In genomic region chrX:11998934-11999336, GRCm38 (mm10) we compare ENCODE assay signal across 8 mouse cellular contexts.
A peak's percentile ranks its signal among the peaks of the same experiment; 100 is the strongest.
DNase-seq lines count a peak whose midpoint lies in the region; ATAC-seq and TF ChIP-seq lines count a peak whose summit lies in the region.

No protein-coding gene starts in this region.

- TF ChIP-seq CTCF in heart, adult 2 months (IDR thresholded peaks at IDR 0.05): peak; percentile 52
- peak; percentile 51 for TF ChIP-seq CTCF in liver, postnatal 0 days (IDR thresholded peaks at IDR 0.05; ENCODE audit: low read depth)
- peak; percentile 44; the same call in 1 of the 2 replicates for TF ChIP-seq CTCF in stomach, postnatal 0 days (IDR thresholded peaks at IDR 0.05; ENCODE audit: low read depth)

- no peaks in the 10 kb centered on the region for H3K9me3 ChIP-seq in liver, postnatal 0 days (ENCODE audit: low read length)
- H3K9me3 ChIP-seq in neural tube, embryonic 13.5 days: no peaks in the 10 kb centered on the region
- no peaks in the 10 kb centered on the region for H3K9me3 ChIP-seq in stomach, postnatal 0 days (ENCODE audit: control insufficient read depth, low read length)

- no peaks in the 10 kb centered on the region for H3K27me3 ChIP-seq in heart, adult 2 months (ENCODE audit: control insufficient read depth, insufficient read depth, low read length)
- H3K27me3 ChIP-seq in liver, postnatal 0 days (ENCODE audit: insufficient read depth, low read length): peaks cover 13% of the 10 kb centered on the region; the same call in 1 of the 2 replicates
- peaks cover 63% of the 10 kb centered on the region for H3K27me3 ChIP-seq in neural tube, embryonic 13.5 days
- no peaks in the 10 kb centered on the region for H3K27me3 ChIP-seq in stomach, postnatal 0 days (ENCODE audit: control insufficient read depth, insufficient read depth, low read length)

- intact Hi-C loops in heart, adult 2 months (cut with DNase I): no loop called here

- ATAC-seq in liver, postnatal 0 days: peak; percentile 86
- peak; percentile 64 for ATAC-seq in neural tube, embryonic 13.5 days (ENCODE audit: low read depth)
- ATAC-seq in stomach, postnatal 0 days (ENCODE audit: low FRiP score, low TSS enrichment): peak; percentile 83

- peak overlapping the region; percentile 76 for H3K4me2 ChIP-seq in liver, postnatal 0 days (ENCODE audit: low read depth, low read length)
- H3K4me2 ChIP-seq in neural tube, embryonic 13.5 days: peak overlapping the region; percentile 57
- peak overlapping the region; percentile 58 for H3K4me2 ChIP-seq in stomach, postnatal 0 days (replicated peaks; ENCODE audit: low read depth)

- no peaks in the 10 kb centered on the region for H3K4me1 ChIP-seq in heart, adult 2 months (ENCODE audit: control insufficient read depth, insufficient read depth, low read length)
- peaks cover 10% of the 10 kb centered on the region for H3K4me1 ChIP-seq in liver, postnatal 0 days (ENCODE audit: insufficient read depth)
- H3K4me1 ChIP-seq in neural tube, embryonic 13.5 days (replicated peaks): peaks cover 49% of the 10 kb centered on the region
- no peaks in the 10 kb centered on the region for H3K4me1 ChIP-seq in stomach, postnatal 0 days (replicated peaks; ENCODE audit: control insufficient read depth, insufficient read depth)

- DNase-seq in 3134 (ENCODE audit: extremely low read depth, insufficient read length, low spot score): peak; percentile 88
- peak; percentile 83 for DNase-seq in ZHBTc4 (ENCODE audit: low read depth, low spot score)
- DNase-seq in embryo, embryonic 11.5 days (ENCODE audit: low read depth, low spot score): peak; percentile 56
- DNase-seq in heart, adult 2 months: peak; percentile 73 to 80
- DNase-seq in kidney, adult 18-20 months: peak; percentile 60
- DNase-seq in liver, postnatal 0 days: peak; percentile 79
- peak; percentile 68 for DNase-seq in stomach, postnatal 0 days (ENCODE audit: low spot score)

- peak overlapping the region; percentile 80 for H3K9ac ChIP-seq in heart, adult 2 months (ENCODE audit: low read depth, low read length)
- peak overlapping the region; percentile 55 for H3K9ac ChIP-seq in liver, postnatal 0 days (replicated peaks)
- H3K9ac ChIP-seq in neural tube, embryonic 13.5 days: peak overlapping the region; percentile 57
- peak overlapping the region; percentile 43; the same call in 1 of the 2 replicates for H3K9ac ChIP-seq in stomach, postnatal 0 days (ENCODE audit: low read length)

- H3K27ac ChIP-seq in heart, adult 2 months: no peak overlapping the region
- H3K27ac ChIP-seq in liver, postnatal 0 days (ENCODE audit: low read depth): peak overlapping the region; percentile 62; the same call in 1 of the 2 replicates
- peak overlapping the region; percentile 72 for H3K27ac ChIP-seq in neural tube, embryonic 13.5 days (replicated peaks)
- H3K27ac ChIP-seq in stomach, postnatal 0 days (replicated peaks): no peak overlapping the region

- no peak for TF ChIP-seq POLR2A in heart, adult 2 months (IDR thresholded peaks at IDR 0.05; ENCODE audit: insufficient read depth, low read depth, low read length)

- no peak for TF ChIP-seq EP300 in heart, adult 2 months (IDR thresholded peaks at IDR 0.05; ENCODE audit: insufficient read depth, low read depth, low read length)
- no peak for TF ChIP-seq EP300 in liver, postnatal 0 days (IDR thresholded peaks at IDR 0.05; ENCODE audit: low read depth)
- TF ChIP-seq EP300 in stomach, postnatal 0 days (optimal IDR thresholded peaks at IDR 0.05): no peak

- H3K79me2 ChIP-seq in heart, adult 2 months (replicated peaks; ENCODE audit: control insufficient read depth, insufficient read depth, low read length): no peaks in the 10 kb centered on the region

- H3K4me3 ChIP-seq in heart, adult 2 months: peak overlapping the region; percentile 28
- H3K4me3 ChIP-seq in liver, postnatal 0 days (ENCODE audit: low read depth, low read length): peak overlapping the region; percentile 48
- H3K4me3 ChIP-seq in neural tube, embryonic 13.5 days: peak overlapping the region; percentile 26
- peak overlapping the region; percentile 29 for H3K4me3 ChIP-seq in stomach, postnatal 0 days (ENCODE audit: low read depth, low read length)

- WGBS in heart, adult 2 months: 3% methylated on average over 41 of the region's 41 CpGs
- under 1% methylated on average over 18 of the region's 41 CpGs for WGBS in liver, postnatal 0 days (ENCODE audit: insufficient replicate concordance)
- WGBS in neural tube, embryonic 13.5 days: under 1% methylated on average over 16 of the region's 41 CpGs
- WGBS in stomach, postnatal 0 days: 6% methylated on average over 20 of the region's 41 CpGs

- H3K36me3 ChIP-seq in heart, adult 2 months (ENCODE audit: control insufficient read depth, insufficient read depth, low read length): no peaks in the 10 kb centered on the region
- no peaks in the 10 kb centered on the region for H3K36me3 ChIP-seq in liver, postnatal 0 days (replicated peaks; ENCODE audit: insufficient read depth, low read length)
- no peaks in the 10 kb centered on the region for H3K36me3 ChIP-seq in neural tube, embryonic 13.5 days
- H3K36me3 ChIP-seq in stomach, postnatal 0 days (ENCODE audit: control insufficient read depth, insufficient read depth, low read length): no peaks in the 10 kb centered on the region

Comparison
In these comparisons a context has a peak if more than half of its experiments do, and no peak if none do; other contexts are left out.
1. H3K27ac ChIP-seq: peak in liver, postnatal 0 days (single experiment) and neural tube, embryonic 13.5 days (single experiment); none in heart, adult 2 months (single experiment) and stomach, postnatal 0 days (single experiment).
2. Peak in every context shown above with its lines, with median percentiles within 50 percentile points of each other: DNase-seq, H3K4me3 ChIP-seq, H3K9ac ChIP-seq, CTCF ChIP-seq, ATAC-seq and H3K4me2 ChIP-seq.